Mouse (Mus musculus): ENCODE measurements at regions not wholly inside any gene's neighbourhood (a gene's known extent, or its start where the extent isn't known, plus 50 kb on each side); places are given as distances from the start of the nearest gene placed in this dataset.
"Not testable (repeated sequence)": the region's sequence is repeated elsewhere in the genome, so short reads cannot be mapped to it uniquely, and the experiment has no call there.

GRCm38 (mm10) chr13:58663316-58663715 is 52.6 kb upstream of the Slc28a3 start:
- peak; percentile 64 for DNase-seq

- DNase-seq: peak; percentile 31
Measured at GRCm38 (mm10) chr13:58668664-58669063, 58.0 kb upstream of the Slc28a3 start.

GRCm38 (mm10) chr13:58670206-58670605 is 59.5 kb upstream of the Slc28a3 start:
- no peak for DNase-seq

GRCm38 (mm10) chr13:58675611-58676010 is 64.9 kb upstream of the Slc28a3 start:
- DNase-seq: not testable (repeated sequence)

- DNase-seq: no peak
Measured at GRCm38 (mm10) chr13:58677521-58677920, 66.8 kb upstream of the Slc28a3 start.

- no peak for DNase-seq
Measured at GRCm38 (mm10) chr13:58679663-58680062, 69.0 kb upstream of the Slc28a3 start.

GRCm38 (mm10) chr13:58686822-58687221 is 76.1 kb upstream of the Slc28a3 start:
- no peak for DNase-seq

- DNase-seq: no peak
Measured at GRCm38 (mm10) chr13:58687609-58688008, 76.9 kb upstream of the Slc28a3 start.

- no peak for DNase-seq
Measured at GRCm38 (mm10) chr13:58688249-58688648, 77.6 kb upstream of the Slc28a3 start.

- peak; percentile 47 for DNase-seq
Measured at GRCm38 (mm10) chr13:58694703-58695102, 84.0 kb upstream of the Slc28a3 start.

- no peak for DNase-seq
Measured at GRCm38 (mm10) chr13:58695964-58696363, 85.3 kb upstream of the Slc28a3 start.

GRCm38 (mm10) chr13:58700021-58700420 is 89.3 kb upstream of the Slc28a3 start:
- no peak for DNase-seq

GRCm38 (mm10) chr13:58704141-58704540 is 93.5 kb upstream of the Slc28a3 start:
- peak; percentile 18 for DNase-seq

GRCm38 (mm10) chr13:58716584-58716983 is 89.8 kb upstream of the Ntrk2 start:
- no peak for DNase-seq

GRCm38 (mm10) chr13:58730500-58731105 is 75.8 kb upstream of the Ntrk2 start:
- DNase-seq: peak; percentile 52

GRCm38 (mm10) chr13:58732776-58733175 is 73.6 kb upstream of the Ntrk2 start:
- DNase-seq: peak; percentile 22

- DNase-seq: no peak
Measured at GRCm38 (mm10) chr13:58733615-58734014, 72.8 kb upstream of the Ntrk2 start.

- no peak for DNase-seq
Measured at GRCm38 (mm10) chr13:58735577-58735976, 70.8 kb upstream of the Ntrk2 start.

GRCm38 (mm10) chr13:58740731-58741130 is 65.6 kb upstream of the Ntrk2 start:
- DNase-seq: no peak

GRCm38 (mm10) chr13:58746056-58746455 is 60.3 kb upstream of the Ntrk2 start:
- no peak for DNase-seq

- DNase-seq: no peak
Measured at GRCm38 (mm10) chr13:58747685-58748084, 58.7 kb upstream of the Ntrk2 start.

- DNase-seq: no peak
Measured at GRCm38 (mm10) chr13:58756125-58756524, 50.2 kb upstream of the Ntrk2 start.

All from embryo, embryonic 11 days (tissue).